Mouse (Mus musculus) CH12.LX (cell line): ENCODE measurements around the gene Trim80.

Source experiments
- BHLHE40 ChIP-seq: IDR thresholded peaks from 2 replicates; pipeline ENCODE4 v1.6.1; 2011; ENCODE audit warnings: mild to moderate bottlenecking, low read depth, low read length, improper control_type of control experiment
- CHD1 ChIP-seq: IDR thresholded peaks from 2 replicates; pipeline ENCODE4 v1.6.1; 2012; ENCODE audit warnings: low read depth, low read length, improper control_type of control experiment, inconsistent platforms
- CHD2 ChIP-seq: IDR thresholded peaks from 2 replicates; pipeline ENCODE4 v1.6.1; 2011; ENCODE audit warnings: low read length, improper control_type of control experiment
- CTCF ChIP-seq, 2 experiments: IDR thresholded peaks in 1 of 2; conservative IDR thresholded peaks in 1 of 2; 2 replicates each; pipeline ENCODE4 v1.5.1; 2011 to 2012; ENCODE audit warnings: low read depth in 2 of 2, low read length in 2 of 2, improper control_type of control experiment in 1 of 2, inconsistent platforms in 1 of 2, mild to moderate bottlenecking in 1 of 2, moderate library complexity in 1 of 2
- EP300 ChIP-seq: IDR thresholded peaks from 2 replicates; pipeline ENCODE4 v1.6.1; 2011; ENCODE audit warnings: low read length, improper control_type of control experiment
- ETS1 ChIP-seq: conservative IDR thresholded peaks from 2 replicates; pipeline ENCODE4 v1.6.1; 2012; ENCODE audit warnings: low read depth, mild to moderate bottlenecking, inconsistent platforms, low read length, improper control_type of control experiment, moderate library complexity
- KAT2A ChIP-seq: IDR thresholded peaks from 2 replicates; pipeline ENCODE4 v1.6.1; 2012; ENCODE audit warnings: low read length, improper control_type of control experiment, inconsistent platforms; ENCODE audit not compliant: insufficient replicate concordance
- MAFK ChIP-seq: IDR thresholded peaks from 2 replicates; pipeline ENCODE4 v1.6.1; 2011; ENCODE audit warnings: low read length, improper control_type of control experiment; ENCODE audit not compliant: insufficient replicate concordance
- MAX ChIP-seq: IDR thresholded peaks from 2 replicates; pipeline ENCODE4 v1.6.1; 2011; ENCODE audit warnings: low read length, improper control_type of control experiment
- NRF1 ChIP-seq: IDR thresholded peaks from 2 replicates; pipeline ENCODE4 v1.6.1; 2014; ENCODE audit warnings: low read depth, mild to moderate bottlenecking, inconsistent platforms, low read length, improper control_type of control experiment, moderate library complexity
- POLR2A ChIP-seq: IDR thresholded peaks from 2 replicates; pipeline ENCODE4 v1.6.1; 2011; ENCODE audit warnings: low read depth, mild to moderate bottlenecking, improper control_type of control experiment, low read length
- RAD21 ChIP-seq: IDR thresholded peaks from 2 replicates; pipeline ENCODE4 v1.6.1; 2011; ENCODE audit warnings: low read depth, mild to moderate bottlenecking, low read length, improper control_type of control experiment, moderate library complexity
- UBTF ChIP-seq: IDR thresholded peaks from 2 replicates; pipeline ENCODE4 v1.6.1; 2012; ENCODE audit warnings: low read depth, mild to moderate bottlenecking, inconsistent platforms, low read length, improper control_type of control experiment, moderate library complexity

- TF ChIP-seq KAT2A (no peak), NRF1 (no peak), POLR2A (no peak), UBTF (no peak), EP300 (no peak), CTCF (conservative IDR thresholded peaks at IDR 0.05 in 1 of 2, IDR thresholded peaks at IDR 0.05 in 1 of 2; ENCODE audit: low read depth in 2 of 2, low read length in 2 of 2) (no peak), RAD21 (no peak), MAFK (no peak), ETS1 (no peak), BHLHE40 (no peak), MAX (no peak), CHD2 (no peak), CHD1 (no peak)
Observed at GRCm38 (mm10) chr11:115481553-115482259, 41.4 kb downstream of the Trim80 start.
